Mouse (Mus musculus) G1E-ER4 (cell line): Measurements from ENCODE around the gene Mybpc3. TPM values are rescaled to one million over a fixed set of nuclear protein-coding genes. Genes with fewer than 3 reads are reported as not detected.

Experiments
- GATA1 ChIP-seq: IDR thresholded peaks from one replicate; pipeline ENCODE4 v1.8.0; 2012; ENCODE audit warnings: low read length, inconsistent platforms
- polyA plus RNA-seq: library from polyadenylated mRNA; stranded (reverse); fragments of >175 nt; gene quantifications from 2 replicates; pipeline ENCODE4 v1.2.3, GENCODE M21; 2012

The Mybpc3 gene
- polyA plus RNA-seq, 1 experiment = not detected

GRCm38 (mm10) chr2:91083366-91083940 lies 34.5 kb upstream of the Mybpc3 start:
- TF ChIP-seq GATA1 = no peak

- TF ChIP-seq GATA1 = no peak
Measured at GRCm38 (mm10) chr2:91084179-91084820, 33.6 kb upstream of the Mybpc3 start.

- no peak for TF ChIP-seq GATA1
Measured at GRCm38 (mm10) chr2:91085494-91086391, 32.2 kb upstream of the Mybpc3 start.

- TF ChIP-seq GATA1 = no peak
Measured at GRCm38 (mm10) chr2:91086392-91087237, 31.3 kb upstream of the Mybpc3 start.

- TF ChIP-seq GATA1 = no peak
Measured at GRCm38 (mm10) chr2:91087453-91087852, 30.5 kb upstream of the Mybpc3 start.

- no peak for TF ChIP-seq GATA1
Measured at GRCm38 (mm10) chr2:91088987-91089386, 29.0 kb upstream of the Mybpc3 start.

- no peak for TF ChIP-seq GATA1
Measured at GRCm38 (mm10) chr2:91090208-91090607, 27.7 kb upstream of the Mybpc3 start.

GRCm38 (mm10) chr2:91090827-91091226 lies 27.1 kb upstream of the Mybpc3 start:
- TF ChIP-seq GATA1 = no peak

- peak; percentile 15 for TF ChIP-seq GATA1
Measured at GRCm38 (mm10) chr2:91096524-91096923, 21.4 kb upstream of the Mybpc3 start.

- no peak for TF ChIP-seq GATA1
Measured at GRCm38 (mm10) chr2:91097015-91097414, 20.9 kb upstream of the Mybpc3 start.

- TF ChIP-seq GATA1 = no peak
Measured at GRCm38 (mm10) chr2:91098156-91098555, 19.8 kb upstream of the Mybpc3 start.

GRCm38 (mm10) chr2:91101124-91101740 lies 16.7 kb upstream of the Mybpc3 start:
- TF ChIP-seq GATA1 = no peak

- TF ChIP-seq GATA1 = no peak
Measured at GRCm38 (mm10) chr2:91108156-91108555, 9.8 kb upstream of the Mybpc3 start.

GRCm38 (mm10) chr2:91109241-91109640 lies 8.7 kb upstream of the Mybpc3 start:
- TF ChIP-seq GATA1 = no peak

GRCm38 (mm10) chr2:91109807-91110385 lies 8.0 kb upstream of the Mybpc3 start:
- no peak for TF ChIP-seq GATA1

GRCm38 (mm10) chr2:91110429-91110828 lies 7.5 kb upstream of the Mybpc3 start:
- no peak for TF ChIP-seq GATA1
